Mouse (Mus musculus) midbrain, embryonic 12.5 days (tissue): ENCODE measurements around the gene Fam3a. TPM values are rescaled to one million over a fixed set of nuclear protein-coding genes. Genes with fewer than 3 reads are reported as not detected.

Experiments
- polyA plus RNA-seq: library from polyadenylated mRNA; unstranded; fragments of >200 nt; fragmentation: Nextera tagmentation; extraction: Ambion mirVana; gene quantifications from 2 replicates; pipeline ENCODE4 v1.2.1, GENCODE M21; 2016

Fam3a gene
- polyA plus RNA-seq, 1 experiment from 2014 or later = 30.5 TPM

Other genes with a start within 250 kb of the Fam3a start
- not detected in 2 replicates for gene Tex28, start 225.4 kb downstream of the Fam3a start, polyA plus RNA-seq
- 0.06 and 0.09 TPM in 2 replicates for gene Tktl1, start 216.0 kb downstream of the Fam3a start, polyA plus RNA-seq
- gene Flna, start 143.5 kb downstream of the Fam3a start, polyA plus RNA-seq = 210 and 233 TPM in 2 replicates
- 15.4 and 18.9 TPM in 2 replicates for gene Emd, start 138.6 kb downstream of the Fam3a start, polyA plus RNA-seq
- 521 and 544 TPM in 2 replicates for gene Rpl10, start 122.5 kb downstream of the Fam3a start, polyA plus RNA-seq
- 88.4 and 92.9 TPM in 2 replicates for gene Taz, start 111.4 kb downstream of the Fam3a start, polyA plus RNA-seq
- 4.6 and 5.3 TPM in 2 replicates for gene Dnase1l1, start 110.9 kb downstream of the Fam3a start, polyA plus RNA-seq
- gene Atp6ap1, start 96.2 kb downstream of the Fam3a start, polyA plus RNA-seq = 118 and 119 TPM in 2 replicates
- 616 and 685 TPM in 2 replicates for gene Gdi1, start 88.3 kb downstream of the Fam3a start, polyA plus RNA-seq
- 63.2 and 63.4 TPM in 2 replicates for gene Fam50a, start 80.2 kb downstream of the Fam3a start, polyA plus RNA-seq
- 51.3 and 55.4 TPM in 2 replicates for gene Plxna3, start 64.2 kb downstream of the Fam3a start, polyA plus RNA-seq
- gene Lage3, start 39.7 kb downstream of the Fam3a start, polyA plus RNA-seq = 99.7 and 104 TPM in 2 replicates
- 61.1 and 68.2 TPM in 2 replicates for gene Ubl4a, start 20.1 kb downstream of the Fam3a start, polyA plus RNA-seq
- gene Slc10a3, start 19.9 kb downstream of the Fam3a start, polyA plus RNA-seq = 8.8 and 9.0 TPM in 2 replicates
- gene Ikbkg, start within 50 bp of the Fam3a start, polyA plus RNA-seq = 23.2 and 24.4 TPM in 2 replicates
- gene G6pdx, start 35.9 kb upstream of the Fam3a start, polyA plus RNA-seq = 53.6 and 54.1 TPM in 2 replicates
- gene Gm6880, start 88.1 kb upstream of the Fam3a start, polyA plus RNA-seq = not detected in 2 replicates
- gene Olfr1326-ps1, start 181.6 kb upstream of the Fam3a start, polyA plus RNA-seq = not detected in 2 replicates
- gene Olfr1325, start 199.4 kb upstream of the Fam3a start, polyA plus RNA-seq = not detected in 2 replicates